Mouse (Mus musculus) macrophage (primary cell): Measurements from ENCODE around the gene Stkld1. TPM values are rescaled to one million over a fixed set of nuclear protein-coding genes. Genes with fewer than 3 reads are reported as not detected.
A peak's percentile ranks its signal among the peaks of the same experiment; 100 is the strongest.
"Not testable (repeated sequence)": the region's sequence is repeated elsewhere in the genome, so short reads cannot be mapped to it uniquely, and the experiment has no call there.

Experiments
- H3K27ac ChIP-seq: fragments of 350-480 bp; formaldehyde crosslinking; 2 replicates; pipeline ENCODE4 v1.9.0; 2021
- H3K36me3 ChIP-seq: fragments of 350-480 bp; formaldehyde crosslinking; 2 replicates; pipeline ENCODE4 v1.9.0; 2021; ENCODE audit errors: inconsistent target
- H3K4me3 ChIP-seq: fragments of 350-480 bp; formaldehyde crosslinking; 2 replicates; pipeline ENCODE4 v1.9.0; 2021; ENCODE audit errors: inconsistent target
- H3K79me2 ChIP-seq: fragments of 350-480 bp; formaldehyde crosslinking; 2 replicates; pipeline ENCODE4 v1.9.0; 2021; ENCODE audit errors: inconsistent target
- WGBS: methylation state at CpG from one replicate; pipeline ENCODE4 v1.1.7; 2026; ENCODE audit warnings: inconsistent platforms; ENCODE audit not compliant: missing documents; 5-methylcytosine and 5-hydroxymethylcytosine counted together
- polyA plus RNA-seq: library from polyadenylated mRNA; stranded (reverse); fragments of 250-400 nt; gene quantifications from 3 replicates; pipeline ENCODE4 v1.2.4, GENCODE M21; 2018; ENCODE audit warnings: inconsistent platforms
- total RNA-seq, 78 experiments: library from RNA; depleted of rRNA; stranded (reverse); fragments of 250-400 nt; gene quantifications; 1 replicate in 9 of 78; 2 replicates in 24 of 78; 3 replicates in 43 of 78; 4 replicates in 2 of 78; pipeline ENCODE4 v1.2.4; 2018; ENCODE audit warnings: inconsistent platforms in 56 of 78

Stkld1 gene
- 1 to 10 TPM in 23 of 26 experiments, under 1 TPM in 2, not detected in 1; 0.31 to 7.1 (median 2.7) TPM for total RNA-seq (2018; cell fraction: chromatin; rRNA removed)
- total RNA-seq (2018; cell fraction: cytosol; rRNA removed): 1 to 10 TPM in 2 of 26 experiments, under 1 TPM in 24; 0.31 to 1.2 (median 0.64) TPM
- total RNA-seq (2018; cell fraction: nucleus; rRNA removed): 1 to 10 TPM in 21 of 26 experiments, under 1 TPM in 4, not detected in 1; 0.52 to 7.6 (median 2.1) TPM
- 0.30 to 0.79 TPM (median 0.44 TPM) in 3 replicates for polyA plus RNA-seq

- H3K4me3 ChIP-seq: peak within 1 kb of the TSS; percentile 90
- peaks cover 44% of the 10 kb centered on the region for H3K79me2 ChIP-seq
- 0 out of 2 replicates have a peak, but pooled peaks cover 5% of the 10 kb centered on the region for H3K36me3 ChIP-seq
- peak within 1 kb of the TSS; percentile 70 for H3K27ac ChIP-seq
- WGBS: 3% methylated on average over 67 of the region's 70 CpGs
These were observed at the start of gene Stkld1, which contains the start of gene Surf4 for GRCm38 (mm10) chr2:26933304-26934055. Stkld1 (plus strand) TSS chr2:26934047. Surf4 (minus strand) TSS chr2:26933928.

DNA sequence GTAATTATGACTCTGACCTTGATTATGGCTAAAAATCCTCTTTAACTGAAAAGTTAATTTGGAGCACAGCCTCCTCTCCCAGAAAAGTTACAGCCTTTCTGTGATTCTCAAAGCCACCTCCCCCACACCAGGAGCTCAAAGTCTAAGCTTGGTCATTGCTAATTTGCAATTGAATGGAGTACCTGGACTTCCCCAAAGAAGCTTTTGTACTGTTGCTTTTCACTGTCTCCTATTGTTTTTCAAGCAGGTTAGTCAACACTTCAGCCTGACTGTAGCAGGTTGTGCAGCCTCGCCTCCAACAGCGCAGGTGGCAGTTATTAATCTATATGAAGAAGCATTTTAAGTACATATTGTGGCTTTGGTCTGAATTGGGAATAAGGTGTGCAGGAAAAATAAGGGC, 48.3 kb upstream of the Stkld1 start:
- not testable (repeated sequence) for H3K4me3 ChIP-seq, H3K27ac ChIP-seq, H3K79me2 ChIP-seq
- peaks cover 15% of the 10 kb centered on the region; the same call in 1 of the 2 replicates for H3K36me3 ChIP-seq
- WGBS: 97% methylated on average over 2 of the region's 2 CpGs

DNA sequence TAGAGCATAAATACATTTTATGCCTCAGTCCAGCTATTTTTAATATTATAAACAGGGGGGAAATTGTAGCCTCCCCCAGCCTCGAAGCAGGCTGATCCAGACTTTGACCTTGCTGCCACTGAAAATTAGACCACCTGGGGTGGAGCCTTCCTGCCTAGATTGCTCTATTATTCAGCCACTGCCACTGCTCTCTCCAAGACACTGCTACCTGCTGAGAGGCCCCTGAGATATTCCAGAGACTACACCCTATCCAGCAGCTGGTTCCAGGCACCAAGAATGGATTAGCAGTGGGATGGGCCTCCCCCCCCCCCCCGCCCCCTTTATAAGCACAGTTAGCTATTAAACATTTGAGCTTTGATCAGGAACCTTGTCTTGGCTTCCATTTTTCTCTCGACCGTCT, 47.7 kb upstream of the Stkld1 start:
- not testable (repeated sequence) for H3K27ac ChIP-seq, H3K4me3 ChIP-seq, H3K79me2 ChIP-seq
- WGBS: 97% methylated on average over 3 of the region's 4 CpGs
- H3K36me3 ChIP-seq: peaks cover 18% of the 10 kb centered on the region; the same call in 1 of the 2 replicates

DNA sequence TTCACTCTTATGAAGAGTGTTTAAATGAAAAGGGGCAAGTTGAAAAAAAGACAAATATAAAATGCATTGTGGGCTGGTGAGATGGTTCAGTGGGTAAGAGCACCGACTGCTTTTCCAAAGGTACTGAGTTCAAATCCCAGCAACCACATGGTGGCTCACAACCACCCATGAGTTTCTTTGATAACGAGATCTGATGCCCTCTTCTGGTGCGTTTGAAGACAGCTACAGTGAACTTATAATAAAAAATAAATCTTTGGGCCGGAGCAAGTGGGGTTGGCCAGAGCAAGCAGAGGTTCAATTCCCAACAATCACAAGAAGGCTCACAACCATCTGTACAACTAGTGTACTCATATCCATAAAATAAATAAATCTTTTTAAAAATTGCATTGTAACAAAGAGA, 37.9 kb upstream of the Stkld1 start:
- Histone ChIP-seq H3K79me2 (peaks cover 13% of the 10 kb centered on the region), H3K27ac (no peak overlapping the region), H3K4me3 (no peak overlapping the region), H3K36me3 (peaks cover 82% of the 10 kb centered on the region)
- WGBS: 88% methylated on average over 4 of the region's 4 CpGs

- H3K27ac ChIP-seq: no peak overlapping the region
- no peak overlapping the region for H3K4me3 ChIP-seq
- H3K79me2 ChIP-seq: peaks cover 59% of the 10 kb centered on the region
- WGBS: 60% methylated on average over 1 of the region's 1 CpGs
- peaks cover 51% of the 10 kb centered on the region for H3K36me3 ChIP-seq
These were observed 33.1 kb upstream of the Stkld1 start for GRCm38 (mm10) chr2:26900731-26901130.

- peaks cover 71% of the 10 kb centered on the region for H3K79me2 ChIP-seq
- H3K4me3 ChIP-seq: peak overlapping the region; percentile 91
- H3K36me3 ChIP-seq: peaks cover 44% of the 10 kb centered on the region
- WGBS: 6% methylated on average over 7 of the region's 7 CpGs
- peak overlapping the region; percentile 71 for H3K27ac ChIP-seq
These were observed 31.9 kb upstream of the Stkld1 start for GRCm38 (mm10) chr2:26901834-26902400.

- WGBS: 2% methylated on average over 41 of the region's 41 CpGs
- peak within 1 kb of the TSS; percentile 71 for H3K27ac ChIP-seq
- H3K36me3 ChIP-seq: peaks cover 41% of the 10 kb centered on the region
- H3K79me2 ChIP-seq: peaks cover 79% of the 10 kb centered on the region
- H3K4me3 ChIP-seq: peak within 1 kb of the TSS; percentile 91
These were observed 31.2 kb upstream of the Stkld1 start, which contains the start of gene Surf6 for GRCm38 (mm10) chr2:26902467-26903220. Surf6 (minus strand) TSS chr2:26902879.

GRCm38 (mm10) chr2:26903311-26903710, 30.5 kb upstream of the Stkld1 start:
- peaks cover 39% of the 10 kb centered on the region for H3K36me3 ChIP-seq
- peak overlapping the region; percentile 71 for H3K27ac ChIP-seq
- 5% methylated on average over 7 of the region's 7 CpGs for WGBS
- H3K4me3 ChIP-seq: peak overlapping the region; percentile 91
- peaks cover 85% of the 10 kb centered on the region for H3K79me2 ChIP-seq

DNA sequence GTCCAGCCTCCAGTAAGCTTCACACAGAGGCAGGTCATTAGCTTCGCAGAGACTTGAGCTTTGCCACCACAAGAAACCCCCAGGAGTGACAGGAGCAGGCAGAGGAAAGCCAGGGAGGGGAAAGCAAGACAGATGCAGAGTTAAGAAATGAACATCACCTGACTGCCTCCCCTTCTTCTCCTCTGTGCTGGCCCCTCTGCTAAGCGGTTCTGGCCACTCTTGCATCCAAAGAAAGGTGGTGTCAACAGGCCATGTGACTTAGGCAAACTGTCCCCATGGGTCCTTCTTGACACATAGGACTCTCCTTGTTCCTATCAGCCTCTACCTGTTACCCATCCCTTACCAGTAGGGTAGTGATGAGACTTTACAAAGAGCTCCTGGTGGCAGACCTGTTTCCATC, 27.9 kb upstream of the Stkld1 start:
- Histone ChIP-seq H3K27ac (no peak overlapping the region), H3K4me3 (no peak overlapping the region), H3K36me3 (peaks cover 19% of the 10 kb centered on the region; the same call in 1 of the 2 replicates), H3K79me2 (peaks cover 93% of the 10 kb centered on the region)
- WGBS: 89% methylated on average over 2 of the region's 2 CpGs

- WGBS: 98% methylated on average over 3 of the region's 3 CpGs
- peaks cover 19% of the 10 kb centered on the region; the same call in 1 of the 2 replicates for H3K36me3 ChIP-seq
- no peak overlapping the region for H3K27ac ChIP-seq
These were observed 27.4 kb upstream of the Stkld1 start for GRCm38 (mm10) chr2:26906431-26906830.

GRCm38 (mm10) chr2:26907109-26907508, 26.7 kb upstream of the Stkld1 start:
- Histone ChIP-seq H3K4me3 (no peak overlapping the region), H3K79me2 (peaks cover 93% of the 10 kb centered on the region), H3K27ac (no peak overlapping the region), H3K36me3 (peaks cover 19% of the 10 kb centered on the region; the same call in 1 of the 2 replicates)
- WGBS: 32% methylated on average over 4 of the region's 4 CpGs

More at GRCm38 (mm10) chr2:26906431-26906830, 27.4 kb upstream of the Stkld1 start:
- no peak overlapping the region for H3K4me3 ChIP-seq
- peaks cover 93% of the 10 kb centered on the region for H3K79me2 ChIP-seq

GRCm38 (mm10) chr2:26908710-26909386, 25.0 kb upstream of the Stkld1 start:
- WGBS: 83% methylated on average over 17 of the region's 18 CpGs
- Histone ChIP-seq H3K79me2 (peaks cover 95% of the 10 kb centered on the region), H3K4me3 (peak overlapping the region; percentile 84), H3K27ac (no peak overlapping the region), H3K36me3 (peaks cover 34% of the 10 kb centered on the region; the same call in 1 of the 2 replicates)

GRCm38 (mm10) chr2:26909387-26909784, 24.5 kb upstream of the Stkld1 start:
- peak overlapping the region; percentile 84 for H3K4me3 ChIP-seq
- peaks cover 95% of the 10 kb centered on the region for H3K79me2 ChIP-seq
- peaks cover 36% of the 10 kb centered on the region; the same call in 1 of the 2 replicates for H3K36me3 ChIP-seq
- H3K27ac ChIP-seq: peak overlapping the region; percentile 60
